Mouse (Mus musculus): ENCODE measurements around the gene Cntn4. TPM values are rescaled to one million over a fixed set of nuclear protein-coding genes. Genes with fewer than 3 reads are reported as not detected.

Cntn4 gene
- polyA plus RNA-seq, 2 experiments, result 1.2 to 1.9 TPM

- DNase-seq (ENCODE audit: low spot score) (peak; percentile 8), ATAC-seq (ENCODE audit: low FRiP score, low read depth) (no peak)
- Histone ChIP-seq H3K27ac (replicated peaks; ENCODE audit: low read depth, low read length) (no peak overlapping the region), H3K9ac (ENCODE audit: low read depth, low read length, severe bottlenecking) (no peak overlapping the region), H3K27me3 (ENCODE audit: control insufficient read depth, insufficient read depth, low read length) (no peaks in the 10 kb centered on the region), H3K4me2 (replicated peaks; ENCODE audit: low read depth, low read length, severe bottlenecking) (no peak overlapping the region), H3K4me3 (replicated peaks; ENCODE audit: low read length) (no peak overlapping the region), H3K9me3 (ENCODE audit: control insufficient read depth, low read length) (no peaks in the 10 kb centered on the region), H3K36me3 (ENCODE audit: control insufficient read depth, insufficient read depth, low read length) (no peaks in the 10 kb centered on the region), H3K4me1 (ENCODE audit: control insufficient read depth, insufficient read depth, low read length) (no peaks in the 10 kb centered on the region)
- no peak for TF ChIP-seq POLR2A (IDR thresholded peaks at IDR 0.05; ENCODE audit: borderline replicate concordance, extremely low read depth, insufficient read depth, insufficient read length)
- 33% methylated on average over 6 of the region's 6 CpGs for WGBS
Observed at GRCm38 (mm10) chr6:106663780-106664651, 986.6 kb downstream of the Cntn4 start.

DNA sequence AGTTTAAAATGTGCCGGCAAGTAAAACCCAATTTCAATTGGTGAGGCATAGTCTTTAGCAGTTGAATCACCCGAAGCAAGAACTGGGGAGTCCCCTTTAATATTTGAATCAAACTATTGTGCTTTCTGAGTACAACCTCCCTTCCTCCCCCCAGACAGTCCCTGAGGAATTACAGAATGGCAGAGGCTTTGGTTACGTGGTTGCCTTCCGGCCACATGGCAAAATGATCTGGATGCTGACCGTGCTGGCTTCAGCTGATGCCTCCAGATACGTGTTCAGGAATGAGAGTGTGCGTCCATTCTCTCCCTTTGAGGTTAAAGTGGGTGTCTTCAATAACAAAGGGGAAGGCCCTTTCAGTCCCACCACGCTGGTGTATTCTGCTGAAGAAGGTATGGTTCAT, 998.1 kb downstream of the Cntn4 start:
- H3K27me3 ChIP-seq (ENCODE audit: control insufficient read depth, insufficient read depth, low read length), result no peaks in the 10 kb centered on the region
- H3K4me1 ChIP-seq (ENCODE audit: control insufficient read depth, insufficient read depth, low read length), result no peaks in the 10 kb centered on the region
- no peaks in the 10 kb centered on the region for H3K9me3 ChIP-seq (ENCODE audit: control insufficient read depth, low read length)
- no peak overlapping the region for H3K4me2 ChIP-seq (replicated peaks; ENCODE audit: low read depth, low read length, severe bottlenecking)
- 76% methylated on average over 8 of the region's 8 CpGs for WGBS
- TF ChIP-seq POLR2A (IDR thresholded peaks at IDR 0.05; ENCODE audit: borderline replicate concordance, extremely low read depth, insufficient read depth, insufficient read length), result no peak
- DNase-seq (ENCODE audit: low spot score) (no peak), ATAC-seq (ENCODE audit: low FRiP score, low read depth) (no peak)
- no peak overlapping the region for H3K9ac ChIP-seq (ENCODE audit: low read depth, low read length, severe bottlenecking)
- H3K27ac ChIP-seq (replicated peaks; ENCODE audit: low read depth, low read length), result no peak overlapping the region
- H3K4me3 ChIP-seq (replicated peaks; ENCODE audit: low read length), result no peak overlapping the region
- no peaks in the 10 kb centered on the region for H3K36me3 ChIP-seq (ENCODE audit: control insufficient read depth, insufficient read depth, low read length)

GRCm38 (mm10) chr6:106701931-106702330, 1024.5 kb downstream of the Cntn4 start:
- no peak for TF ChIP-seq POLR2A (IDR thresholded peaks at IDR 0.05; ENCODE audit: borderline replicate concordance, extremely low read depth, insufficient read depth, insufficient read length)
- WGBS, result 79% methylated on average over 3 of the region's 3 CpGs
- H3K4me1 ChIP-seq (ENCODE audit: control insufficient read depth, insufficient read depth, low read length), result no peaks in the 10 kb centered on the region
- H3K4me2 ChIP-seq (replicated peaks; ENCODE audit: low read depth, low read length, severe bottlenecking), result no peak overlapping the region
- DNase-seq (ENCODE audit: low spot score) (no peak), ATAC-seq (ENCODE audit: low FRiP score, low read depth) (no peak)
- no peaks in the 10 kb centered on the region for H3K36me3 ChIP-seq (ENCODE audit: control insufficient read depth, insufficient read depth, low read length)
- H3K27me3 ChIP-seq (ENCODE audit: control insufficient read depth, insufficient read depth, low read length), result no peaks in the 10 kb centered on the region
- H3K9me3 ChIP-seq (ENCODE audit: control insufficient read depth, low read length), result no peaks in the 10 kb centered on the region
- H3K9ac ChIP-seq (ENCODE audit: low read depth, low read length, severe bottlenecking), result no peak overlapping the region
- no peak overlapping the region for H3K27ac ChIP-seq (replicated peaks; ENCODE audit: low read depth, low read length)
- no peak overlapping the region for H3K4me3 ChIP-seq (replicated peaks; ENCODE audit: low read length)

DNA sequence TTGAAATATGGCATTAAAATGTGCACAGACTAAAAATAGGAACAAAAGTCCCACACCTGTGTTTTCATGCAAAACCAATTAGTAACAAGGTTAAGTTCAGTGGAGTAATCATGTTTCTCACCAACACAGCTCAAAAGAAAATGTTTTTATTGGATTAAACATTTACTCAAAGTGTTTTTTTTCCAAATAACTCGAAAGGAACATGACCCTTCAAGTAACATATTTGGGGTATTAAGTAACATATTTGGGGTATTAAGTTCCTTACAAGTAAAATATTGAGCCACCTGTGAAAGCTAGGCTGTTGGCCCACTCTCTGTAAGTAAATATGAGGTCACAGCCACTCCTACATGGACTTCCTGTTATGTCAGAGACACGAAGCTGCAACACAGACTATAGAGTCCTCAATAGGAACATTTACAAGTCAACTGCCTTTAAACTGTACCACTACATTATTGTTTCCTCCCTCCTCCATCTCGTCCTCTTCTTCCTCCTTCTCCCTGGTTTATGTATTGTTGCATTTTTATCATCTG, 1028.1 kb downstream of the Cntn4 start:
- Histone ChIP-seq H3K9me3 (ENCODE audit: control insufficient read depth, low read length) (no peaks in the 10 kb centered on the region), H3K27ac (replicated peaks; ENCODE audit: low read depth, low read length) (no peak overlapping the region), H3K4me1 (ENCODE audit: control insufficient read depth, insufficient read depth, low read length) (no peaks in the 10 kb centered on the region), H3K9ac (ENCODE audit: low read depth, low read length, severe bottlenecking) (no peak overlapping the region), H3K4me3 (replicated peaks; ENCODE audit: low read length) (no peak overlapping the region), H3K36me3 (ENCODE audit: control insufficient read depth, insufficient read depth, low read length) (no peaks in the 10 kb centered on the region), H3K4me2 (replicated peaks; ENCODE audit: low read depth, low read length, severe bottlenecking) (no peak overlapping the region), H3K27me3 (ENCODE audit: control insufficient read depth, insufficient read depth, low read length) (no peaks in the 10 kb centered on the region)
- no peak for TF ChIP-seq POLR2A (IDR thresholded peaks at IDR 0.05; ENCODE audit: borderline replicate concordance, extremely low read depth, insufficient read depth, insufficient read length)
- ATAC-seq (ENCODE audit: low FRiP score, low read depth) (no peak), DNase-seq (ENCODE audit: low spot score) (no peak)
- 40% methylated on average over 3 of the region's 3 CpGs for WGBS

DNA sequence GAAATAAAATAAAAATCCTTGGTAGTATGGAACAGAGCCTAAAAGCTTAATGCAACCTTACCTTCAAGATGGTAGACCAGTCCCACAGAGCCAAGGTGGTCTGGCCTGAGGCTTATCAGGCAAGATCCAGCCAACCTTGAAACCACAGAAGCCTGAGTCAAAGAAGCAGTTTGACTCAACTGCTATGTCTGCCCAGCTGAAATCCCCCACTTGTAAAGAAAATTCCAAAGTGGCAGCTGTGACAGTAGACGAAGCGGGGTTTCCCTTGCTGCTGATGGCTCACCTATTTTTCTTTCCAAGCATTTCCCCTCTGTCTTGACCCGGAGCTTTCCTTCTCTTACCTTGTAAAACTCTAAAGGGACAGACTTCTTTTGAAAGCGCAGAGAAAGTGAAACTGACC, 1048.2 kb downstream of the Cntn4 start:
- no peak for ATAC-seq (ENCODE audit: low FRiP score, low read depth)

More for the DNA sequence above, 1048.2 kb downstream of the Cntn4 start:
- no peaks in the 10 kb centered on the region for H3K9me3 ChIP-seq (ENCODE audit: control insufficient read depth, low read length)
- H3K4me2 ChIP-seq (replicated peaks; ENCODE audit: low read depth, low read length, severe bottlenecking), result no peak overlapping the region
- H3K9ac ChIP-seq (ENCODE audit: low read depth, low read length, severe bottlenecking), result no peak overlapping the region
- no peaks in the 10 kb centered on the region for H3K27me3 ChIP-seq (ENCODE audit: control insufficient read depth, insufficient read depth, low read length)
- no peak overlapping the region for H3K4me3 ChIP-seq (replicated peaks; ENCODE audit: low read length)
- no peaks in the 10 kb centered on the region for H3K36me3 ChIP-seq (ENCODE audit: control insufficient read depth, insufficient read depth, low read length)
- H3K4me1 ChIP-seq (ENCODE audit: control insufficient read depth, insufficient read depth, low read length), result no peaks in the 10 kb centered on the region
- no peak for DNase-seq (ENCODE audit: low spot score)
- no peak overlapping the region for H3K27ac ChIP-seq (replicated peaks; ENCODE audit: low read depth, low read length)
- WGBS, result 78% methylated on average over 4 of the region's 4 CpGs
- TF ChIP-seq POLR2A (IDR thresholded peaks at IDR 0.05; ENCODE audit: borderline replicate concordance, extremely low read depth, insufficient read depth, insufficient read length), result no peak
